Mouse (Mus musculus): ENCODE data around the gene Cd276. TPM values are rescaled to one million over a fixed set of nuclear protein-coding genes. Genes with fewer than 3 reads are reported as not detected.
"Not testable (repeated sequence)": the region's sequence is repeated elsewhere in the genome, so short reads cannot be mapped to it uniquely, and the experiment has no call there.

Cd276 gene
- polyA plus RNA-seq, 1 experiment from 2014 or later: 38.5 TPM

- no peaks in the 10 kb centered on the region for H3K36me3 ChIP-seq (ENCODE audit: insufficient read depth, low read length)
- no peak overlapping the region for H3K27ac ChIP-seq (ENCODE audit: low read length)
- no peak for ATAC-seq (ENCODE audit: low FRiP score, low TSS enrichment)
- H3K9me3 ChIP-seq (ENCODE audit: low read length): no peaks in the 10 kb centered on the region
- H3K4me1 ChIP-seq (ENCODE audit: insufficient read depth, low read length): peaks cover 10% of the 10 kb centered on the region; the same call in 1 of the 2 replicates
- H3K27me3 ChIP-seq (ENCODE audit: insufficient read depth, low read length): no peaks in the 10 kb centered on the region
- H3K4me3 ChIP-seq (ENCODE audit: low read length): no peak overlapping the region
- no peak overlapping the region for H3K9ac ChIP-seq (replicated peaks; ENCODE audit: low read length)
- 21% methylated on average over 3 of the region's 3 CpGs for WGBS
- no peak overlapping the region for H3K4me2 ChIP-seq (replicated peaks; ENCODE audit: low read depth, low read length)
Measured at GRCm38 (mm10) chr9:58578669-58579068, 23.4 kb upstream of the Cd276 start.

- no peak overlapping the region for H3K27ac ChIP-seq (ENCODE audit: low read length)
- H3K36me3 ChIP-seq (ENCODE audit: insufficient read depth, low read length): no peaks in the 10 kb centered on the region
- no peaks in the 10 kb centered on the region for H3K27me3 ChIP-seq (ENCODE audit: insufficient read depth, low read length)
- H3K9me3 ChIP-seq (ENCODE audit: low read length): no peaks in the 10 kb centered on the region
- no peak overlapping the region for H3K4me3 ChIP-seq (ENCODE audit: low read length)
- H3K4me2 ChIP-seq (replicated peaks; ENCODE audit: low read depth, low read length): no peak overlapping the region
- 88% methylated on average over 1 of the region's 1 CpGs for WGBS
- H3K9ac ChIP-seq (replicated peaks; ENCODE audit: low read length): no peak overlapping the region
- ATAC-seq (ENCODE audit: low FRiP score, low TSS enrichment): no peak
- H3K4me1 ChIP-seq (ENCODE audit: insufficient read depth, low read length): no peaks in the 10 kb centered on the region
Measured at GRCm38 (mm10) chr9:58571001-58571400, 15.8 kb upstream of the Cd276 start.

GRCm38 (mm10) chr9:58567682-58568081, 12.4 kb upstream of the Cd276 start:
- H3K4me1 ChIP-seq (ENCODE audit: insufficient read depth, low read length): no peaks in the 10 kb centered on the region
- H3K36me3 ChIP-seq (ENCODE audit: insufficient read depth, low read length): no peaks in the 10 kb centered on the region
- H3K4me3 ChIP-seq (ENCODE audit: low read length): no peak overlapping the region
- H3K9ac ChIP-seq (replicated peaks; ENCODE audit: low read length): no peak overlapping the region
- H3K9me3 ChIP-seq (ENCODE audit: low read length): no peaks in the 10 kb centered on the region
- H3K27me3 ChIP-seq (ENCODE audit: insufficient read depth, low read length): no peaks in the 10 kb centered on the region
- no peak overlapping the region for H3K4me2 ChIP-seq (replicated peaks; ENCODE audit: low read depth, low read length)
- ATAC-seq (ENCODE audit: low FRiP score, low TSS enrichment): no peak
- H3K27ac ChIP-seq (ENCODE audit: low read length): no peak overlapping the region

DNA sequence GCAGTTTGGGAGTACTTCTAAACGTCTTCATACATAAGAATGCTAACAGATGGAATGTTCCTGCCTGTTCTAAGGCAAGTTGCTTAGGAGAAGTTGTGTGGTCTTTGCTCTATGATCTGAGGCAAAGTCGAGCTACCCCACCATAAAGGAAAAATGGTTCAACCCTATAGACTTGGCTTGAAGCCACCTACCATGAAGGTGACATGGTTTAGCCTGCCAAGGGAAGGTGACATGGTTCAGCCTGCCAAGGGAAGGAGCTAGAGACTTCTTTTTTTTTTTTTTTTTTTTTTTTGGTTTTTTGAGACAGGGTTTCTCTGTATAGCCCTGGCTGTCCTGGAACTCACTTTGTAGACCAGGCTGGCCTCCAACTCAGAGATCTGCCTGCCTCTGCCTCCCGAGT, 10.7 kb upstream of the Cd276 start:
- ATAC-seq (ENCODE audit: low FRiP score, low TSS enrichment); H3K27me3 ChIP-seq (ENCODE audit: insufficient read depth, low read length); H3K9me3 ChIP-seq (ENCODE audit: low read length); H3K9ac ChIP-seq (replicated peaks; ENCODE audit: low read length); H3K4me2 ChIP-seq (replicated peaks; ENCODE audit: low read depth, low read length); H3K4me1 ChIP-seq (ENCODE audit: insufficient read depth, low read length); H3K27ac ChIP-seq (ENCODE audit: low read length); H3K36me3 ChIP-seq (ENCODE audit: insufficient read depth, low read length); H3K4me3 ChIP-seq (ENCODE audit: low read length): not testable (repeated sequence)
- 79% methylated on average over 3 of the region's 3 CpGs for whole genome bisulfite sequencing

DNA sequence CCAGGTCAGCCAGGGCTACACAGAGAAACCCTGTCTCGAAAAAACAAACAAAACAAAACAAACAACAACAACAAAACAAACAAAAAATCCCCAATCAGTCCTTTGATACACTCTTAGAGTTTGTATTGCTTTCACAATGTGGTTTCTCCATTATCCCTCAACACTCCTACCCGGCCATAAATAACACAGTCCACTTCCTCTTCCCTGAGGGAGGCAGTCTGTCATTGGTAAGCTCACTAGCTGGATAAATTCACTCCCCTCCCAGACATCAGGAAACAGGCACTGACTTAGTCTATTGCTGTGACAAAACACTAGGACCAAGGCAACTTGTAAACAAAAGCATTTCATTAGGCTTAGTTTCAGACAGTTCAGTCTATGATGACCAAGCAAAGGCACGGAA, 5.0 kb upstream of the Cd276 start:
- 65% methylated on average over 3 of the region's 3 CpGs for WGBS
- H3K4me1 ChIP-seq (ENCODE audit: insufficient read depth, low read length): 0 out of 2 replicates have a peak, but pooled peaks cover 9% of the 10 kb centered on the region
- ATAC-seq (ENCODE audit: low FRiP score, low TSS enrichment): no peak

GRCm38 (mm10) chr9:58557457-58558455, 2.5 kb upstream of the Cd276 start:
- Histone ChIP-seq H3K4me3 (ENCODE audit: low read length) (no peak overlapping the region), H3K27ac (ENCODE audit: low read length) (no peak overlapping the region), H3K4me2 (replicated peaks; ENCODE audit: low read depth, low read length) (no peak overlapping the region), H3K4me1 (ENCODE audit: insufficient read depth, low read length) (peaks cover 22% of the 10 kb centered on the region; the same call in 1 of the 2 replicates), H3K36me3 (ENCODE audit: insufficient read depth, low read length) (no peaks in the 10 kb centered on the region), H3K27me3 (ENCODE audit: insufficient read depth, low read length) (no peaks in the 10 kb centered on the region), H3K9ac (replicated peaks; ENCODE audit: low read length) (no peak overlapping the region), H3K9me3 (ENCODE audit: low read length) (no peaks in the 10 kb centered on the region)
- 66% methylated on average over 3 of the region's 3 CpGs for WGBS
- ATAC-seq (ENCODE audit: low FRiP score, low TSS enrichment): no peak

More for the DNA sequence above, 5.0 kb upstream of the Cd276 start:
- Histone ChIP-seq H3K9ac (replicated peaks; ENCODE audit: low read length) (no peak overlapping the region), H3K27me3 (ENCODE audit: insufficient read depth, low read length) (no peaks in the 10 kb centered on the region), H3K9me3 (ENCODE audit: low read length) (no peaks in the 10 kb centered on the region), H3K4me2 (replicated peaks; ENCODE audit: low read depth, low read length) (no peak overlapping the region), H3K36me3 (ENCODE audit: insufficient read depth, low read length) (no peaks in the 10 kb centered on the region), H3K27ac (ENCODE audit: low read length) (no peak overlapping the region), H3K4me3 (ENCODE audit: low read length) (no peak overlapping the region)

- no peaks in the 10 kb centered on the region for H3K36me3 ChIP-seq (ENCODE audit: insufficient read depth, low read length)
- no peaks in the 10 kb centered on the region for H3K27me3 ChIP-seq (ENCODE audit: insufficient read depth, low read length)
- no peak overlapping the region for H3K9ac ChIP-seq (replicated peaks; ENCODE audit: low read length)
- H3K4me1 ChIP-seq (ENCODE audit: insufficient read depth, low read length): peaks cover 22% of the 10 kb centered on the region; the same call in 1 of the 2 replicates
- no peaks in the 10 kb centered on the region for H3K9me3 ChIP-seq (ENCODE audit: low read length)
- no peak overlapping the region for H3K27ac ChIP-seq (ENCODE audit: low read length)
- WGBS: 70% methylated on average over 7 of the region's 7 CpGs
- no peak overlapping the region for H3K4me3 ChIP-seq (ENCODE audit: low read length)
- ATAC-seq (ENCODE audit: low FRiP score, low TSS enrichment): no peak
- no peak overlapping the region for H3K4me2 ChIP-seq (replicated peaks; ENCODE audit: low read depth, low read length)
Measured at GRCm38 (mm10) chr9:58556627-58557026, 1.4 kb upstream of the Cd276 start.

DNA sequence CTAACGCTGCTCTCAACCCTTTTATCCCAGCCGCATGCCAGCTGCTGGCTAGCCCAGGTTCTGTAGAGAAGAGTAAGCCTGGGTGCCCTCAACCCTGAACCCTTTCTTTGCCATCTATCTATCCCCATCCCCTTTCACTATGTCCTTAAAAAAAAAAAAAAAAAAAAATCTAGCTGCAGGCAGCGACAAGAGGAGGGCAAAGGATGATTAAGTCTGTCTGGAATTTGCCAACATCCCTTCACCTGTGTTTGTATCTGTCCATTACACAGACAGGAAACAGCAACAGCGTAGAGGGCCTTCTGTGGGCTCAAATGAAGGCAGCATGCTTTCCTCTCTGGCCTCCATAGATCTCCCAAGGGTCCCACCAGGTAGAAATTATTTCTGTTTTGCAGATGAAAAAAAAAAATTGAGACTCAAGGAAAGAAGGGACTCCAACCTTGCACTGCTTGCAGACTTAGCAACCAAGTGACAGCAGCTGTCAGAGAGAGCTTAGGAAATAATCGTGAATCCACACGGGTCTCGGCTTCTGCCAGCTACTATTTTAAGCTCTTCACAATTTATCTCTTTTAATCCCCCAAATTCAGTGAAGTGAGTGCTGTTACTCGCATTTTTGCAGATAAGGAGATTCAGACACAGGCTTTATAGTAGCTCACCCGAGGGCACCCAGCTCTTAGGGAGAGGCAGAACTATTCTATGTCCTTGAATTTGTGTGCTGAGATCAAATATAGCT, 613 bp upstream of the Cd276 start:
- WGBS: 27% methylated on average over 9 of the region's 9 CpGs
- peak overlapping the region; percentile 66 for H3K4me2 ChIP-seq (replicated peaks; ENCODE audit: low read depth, low read length)
- H3K36me3 ChIP-seq (ENCODE audit: insufficient read depth, low read length): no peaks in the 10 kb centered on the region
- ATAC-seq (ENCODE audit: low FRiP score, low TSS enrichment): no peak
- no peaks in the 10 kb centered on the region for H3K27me3 ChIP-seq (ENCODE audit: insufficient read depth, low read length)
- peak overlapping the region; percentile 95 for H3K9ac ChIP-seq (replicated peaks; ENCODE audit: low read length)
- peak overlapping the region; percentile 93 for H3K27ac ChIP-seq (ENCODE audit: low read length)
- no peaks in the 10 kb centered on the region for H3K9me3 ChIP-seq (ENCODE audit: low read length)
- H3K4me3 ChIP-seq (ENCODE audit: low read length): peak overlapping the region; percentile 81
- peaks cover 22% of the 10 kb centered on the region; the same call in 1 of the 2 replicates for H3K4me1 ChIP-seq (ENCODE audit: insufficient read depth, low read length)

DNA sequence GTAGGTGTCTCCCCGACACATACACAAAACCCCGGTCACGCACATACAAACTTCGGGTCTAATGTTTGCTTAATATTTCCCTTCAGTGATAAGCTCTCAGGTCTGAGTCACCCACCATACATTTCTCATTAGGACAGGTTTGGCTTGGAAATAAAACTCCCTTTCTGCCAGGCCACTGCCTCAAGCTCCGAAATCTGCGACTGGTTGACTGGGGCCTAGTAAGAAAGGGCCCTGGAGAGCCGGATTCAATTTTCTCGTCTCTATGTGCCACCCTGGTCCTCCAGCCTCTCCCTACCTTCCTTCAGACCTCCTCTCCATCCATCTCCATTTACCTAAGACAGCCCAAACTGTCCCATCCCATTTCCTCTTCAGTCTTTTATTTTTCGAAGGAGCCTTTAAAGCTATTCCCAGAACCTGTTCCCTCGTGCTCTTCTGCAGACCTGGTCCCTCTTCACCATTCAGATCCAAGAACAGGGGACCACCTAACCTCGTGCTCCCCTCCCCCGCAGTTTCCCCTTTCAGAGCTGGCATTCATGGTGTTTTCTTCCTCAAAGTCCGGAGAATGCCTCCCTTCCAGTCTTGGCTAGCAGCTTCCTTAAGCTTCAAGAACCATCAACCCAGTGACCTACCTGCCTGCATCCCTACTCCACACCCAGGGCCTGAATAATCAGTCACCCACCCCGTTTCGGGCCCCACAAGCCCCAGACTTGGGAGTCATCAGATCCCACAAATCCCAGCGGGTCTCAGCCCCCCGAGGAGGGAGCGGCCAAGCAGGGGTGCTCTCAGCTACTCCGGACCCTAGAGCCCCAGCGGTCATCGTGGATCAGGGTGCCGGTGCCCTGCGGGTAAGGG, 955 bp downstream of the Cd276 start:
- H3K9me3 ChIP-seq (ENCODE audit: low read length): no peaks in the 10 kb centered on the region
- peak overlapping the region; percentile 66 for H3K4me2 ChIP-seq (replicated peaks; ENCODE audit: low read depth, low read length)
- peak overlapping the region; percentile 81 for H3K4me3 ChIP-seq (ENCODE audit: low read length)
- H3K9ac ChIP-seq (replicated peaks; ENCODE audit: low read length): peak overlapping the region; percentile 95
- no peaks in the 10 kb centered on the region for H3K27me3 ChIP-seq (ENCODE audit: insufficient read depth, low read length)
- H3K36me3 ChIP-seq (ENCODE audit: insufficient read depth, low read length): no peaks in the 10 kb centered on the region
- H3K4me1 ChIP-seq (ENCODE audit: insufficient read depth, low read length): peaks cover 27% of the 10 kb centered on the region
- peak overlapping the region; percentile 93 for H3K27ac ChIP-seq (ENCODE audit: low read length)
- ATAC-seq (ENCODE audit: low FRiP score, low TSS enrichment): no peak; the same call in 1 of the 2 replicates
- 10% methylated on average over 23 of the region's 23 CpGs for WGBS
